Mouse (Mus musculus) neural tube, embryonic 12.5 days (tissue): ENCODE data around the gene Carmil2. TPM values are rescaled to one million over a fixed set of nuclear protein-coding genes. Genes with fewer than 3 reads are reported as not detected.

Experiments used
- polyA plus RNA-seq: library from polyadenylated mRNA; unstranded; fragments of >200 nt; fragmentation: Nextera tagmentation; extraction: Ambion mirVana; gene quantifications from 2 replicates; pipeline ENCODE4 v1.2.1, GENCODE M21; 2016

The Carmil2 gene
- polyA plus RNA-seq, 1 experiment from 2014 or later, result 13.8 TPM

Other genes starting within 250 kb of the Carmil2 start
- 242 and 246 TPM in 2 replicates for gene Tppp3, start 214.7 kb upstream of the Carmil2 start, polyA plus RNA-seq
- 29.0 and 30.7 TPM in 2 replicates for gene Zdhhc1, start 189.4 kb upstream of the Carmil2 start, polyA plus RNA-seq
- gene Hsd11b2, start 167.5 kb upstream of the Carmil2 start, polyA plus RNA-seq, result 23.8 and 25.7 TPM in 2 replicates
- 142 and 143 TPM in 2 replicates for gene Atp6v0d1, start 120.2 kb upstream of the Carmil2 start, polyA plus RNA-seq
- gene Ripor1, start 81.0 kb upstream of the Carmil2 start, polyA plus RNA-seq, result 21.3 and 22.1 TPM in 2 replicates
- gene Ctcf, start 49.7 kb upstream of the Carmil2 start, polyA plus RNA-seq, result 120 and 127 TPM in 2 replicates
- gene Agrp, start 48.9 kb upstream of the Carmil2 start, polyA plus RNA-seq, result 1.5 and 2.0 TPM in 2 replicates
- 84.1 and 90.7 TPM in 2 replicates for gene Acd, start 14.8 kb downstream of the Carmil2 start, polyA plus RNA-seq
- gene Pard6a, start 14.9 kb downstream of the Carmil2 start, polyA plus RNA-seq, result 31.9 and 38.5 TPM in 2 replicates
- gene 4933405L10Rik, start 21.4 kb downstream of the Carmil2 start, polyA plus RNA-seq, result not detected in 2 replicates
- gene Enkd1, start 21.9 kb downstream of the Carmil2 start, polyA plus RNA-seq, result 19.4 and 20.3 TPM in 2 replicates
- gene Gfod2, start 72.4 kb downstream of the Carmil2 start, polyA plus RNA-seq, result 63.1 and 64.6 TPM in 2 replicates
- gene Ranbp10, start 141.1 kb downstream of the Carmil2 start, polyA plus RNA-seq, result 14.6 and 15.2 TPM in 2 replicates
- gene Tsnaxip1, start 141.5 kb downstream of the Carmil2 start, polyA plus RNA-seq, result 0.24 and 0.27 TPM in 2 replicates
- gene Cenpt, start 167.0 kb downstream of the Carmil2 start, polyA plus RNA-seq, result 58.6 and 61.8 TPM in 2 replicates
- gene Thap11, start 168.9 kb downstream of the Carmil2 start, polyA plus RNA-seq, result 73.0 and 77.7 TPM in 2 replicates
- 238 and 249 TPM in 2 replicates for gene Nutf2, start 174.3 kb downstream of the Carmil2 start, polyA plus RNA-seq
- gene Edc4, start 194.6 kb downstream of the Carmil2 start, polyA plus RNA-seq, result 62.0 and 63.1 TPM in 2 replicates
- gene Nrn1l, start 207.3 kb downstream of the Carmil2 start, polyA plus RNA-seq, result 0.73 TPM in 1 of 2 replicates, not detected in the other
- 20.0 and 20.8 TPM in 2 replicates for gene Pskh1, start 214.2 kb downstream of the Carmil2 start, polyA plus RNA-seq
- 2.3 and 2.4 TPM in 2 replicates for gene Ctrl, start 247.6 kb downstream of the Carmil2 start, polyA plus RNA-seq